Mouse (Mus musculus): Measurements from ENCODE around the gene Mreg. TPM values are rescaled to one million over a fixed set of nuclear protein-coding genes. Genes with fewer than 3 reads are reported as not detected.

The Mreg gene
- total RNA-seq, 2 experiments from 2014 or later, result 4.7 TPM

- DNase-seq (ENCODE audit: low spot score in 2 of 2), result no peak
These were observed 76.0 kb downstream of the Mreg start for GRCm38 (mm10) chr1:72136101-72136500.

DNA sequence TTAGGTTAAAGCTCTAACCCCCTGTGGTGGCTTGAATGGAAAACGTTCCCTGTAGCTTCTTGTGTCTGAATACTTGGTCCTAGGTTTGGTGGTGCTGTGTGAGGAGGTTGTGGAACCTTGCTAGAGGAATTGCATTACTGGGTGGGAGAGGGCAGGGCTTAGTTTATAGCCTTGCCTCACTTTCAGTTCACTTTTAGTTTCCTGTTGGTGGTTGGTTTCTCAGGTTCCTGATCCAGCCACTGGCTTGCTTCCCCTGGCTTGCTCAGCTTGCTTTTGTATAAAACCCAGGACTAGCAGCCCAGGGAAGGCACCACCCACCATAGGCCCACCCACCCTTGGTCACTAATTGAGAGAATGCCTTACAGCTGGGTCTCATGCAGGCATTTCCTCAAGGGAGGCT is 77.6 kb downstream of the Mreg start:
- DNase-seq (ENCODE audit: low spot score in 2 of 2), result no peak

- DNase-seq (ENCODE audit: low spot score in 2 of 2), result peak; percentile 69 to 94
These were observed 88.4 kb downstream of the Mreg start for GRCm38 (mm10) chr1:72123434-72124297.

- DNase-seq (ENCODE audit: low spot score in 2 of 2), result no peak
These were observed 90.4 kb downstream of the Mreg start for GRCm38 (mm10) chr1:72121608-72122185.

DNA sequence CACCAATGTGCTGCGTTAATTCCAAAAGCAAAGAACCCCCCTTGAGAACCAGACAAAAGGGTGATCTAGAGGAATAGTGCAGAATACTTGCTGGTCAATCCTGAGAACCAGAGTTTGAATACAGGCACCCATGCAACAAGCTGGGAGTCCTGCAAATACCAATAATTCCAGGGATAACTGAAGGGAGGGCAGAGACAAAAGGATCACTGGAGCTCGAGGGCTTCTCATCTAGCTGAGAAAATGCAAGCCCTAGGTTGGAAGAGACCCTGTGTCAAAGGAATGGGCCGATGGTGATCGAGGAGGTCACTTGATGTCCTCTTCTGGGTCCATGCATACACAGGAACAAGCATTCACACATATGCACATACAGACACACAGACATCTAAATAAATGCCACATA is 92.1 kb downstream of the Mreg start:
- no peak for DNase-seq (ENCODE audit: low spot score in 2 of 2)

GRCm38 (mm10) chr1:72114206-72114605 is 97.9 kb downstream of the Mreg start:
- DNase-seq (ENCODE audit: low spot score in 2 of 2), result no peak

Other genes starting within 250 kb of the Mreg start
- gene Pecr, start 72.0 kb upstream of the Mreg start, total RNA-seq (2021), result 1 to 10 TPM; 5.6 to 6.3 TPM
- 10 to 100 TPM; 12.9 to 14.5 TPM for gene Tmem169, start 72.1 kb upstream of the Mreg start, total RNA-seq (2021)
- gene Xrcc5, start 95.1 kb upstream of the Mreg start, total RNA-seq (2021), result 10 to 100 TPM; 15.3 to 17.5 TPM

All from layer of hippocampus, adult 18-20 months (tissue).